Mouse (Mus musculus) kidney, embryonic 14.5 days (tissue): ENCODE results near the gene Gch1. TPM values are rescaled to one million over a fixed set of nuclear protein-coding genes. Genes with fewer than 3 reads are reported as not detected.

ENCODE experiments used
- ATAC-seq: fragments of 200-750 bp; cut with Nextera tagmentation; 2 replicates; pipeline ENCODE4 v1.8.0; 2017; ENCODE audit warnings: moderate number of reproducible peaks, mild to moderate bottlenecking, moderate TSS enrichment, moderate library complexity; ENCODE audit not compliant: low FRiP score, low TSS enrichment
- H3K27ac ChIP-seq: fragments of 300-500 bp; sonication (generic); 2 replicates; pipeline ENCODE4 v1.5.1; 2014; ENCODE audit warnings: low read depth, mild to moderate bottlenecking, low read length, moderate library complexity, mixed read lengths
- H3K27me3 ChIP-seq: fragments of 300-500 bp; sonication (generic); 2 replicates; pipeline ENCODE4 v1.6.1; 2014; ENCODE audit warnings: mild to moderate bottlenecking, low read length; ENCODE audit not compliant: control insufficient read depth, insufficient read depth
- H3K36me3 ChIP-seq: fragments of 300-500 bp; sonication (generic); 2 replicates; pipeline ENCODE4 v1.6.1; 2014; ENCODE audit warnings: low read length, mixed read lengths; ENCODE audit not compliant: control insufficient read depth, insufficient read depth
- H3K4me1 ChIP-seq: fragments of 300-500 bp; sonication (generic); 2 replicates; pipeline ENCODE4 v1.6.1; 2014; ENCODE audit warnings: low read length, mixed read lengths; ENCODE audit not compliant: control insufficient read depth, insufficient read depth
- H3K4me2 ChIP-seq: fragments of 300-500 bp; sonication (generic); replicated peaks from 2 replicates; pipeline ENCODE4 v1.6.1; 2014; ENCODE audit warnings: low read depth, mild to moderate bottlenecking, low read length
- H3K4me3 ChIP-seq: fragments of 300-500 bp; sonication (generic); 2 replicates; pipeline ENCODE4 v1.5.1; 2014; ENCODE audit warnings: mild to moderate bottlenecking, low read length
- H3K9ac ChIP-seq: fragments of 300-500 bp; sonication (generic); 2 replicates; pipeline ENCODE4 v1.6.1; 2014; ENCODE audit warnings: low read depth, mild to moderate bottlenecking, low read length, moderate library complexity
- H3K9me3 ChIP-seq: fragments of 300-500 bp; sonication (generic); 2 replicates; pipeline ENCODE4 v1.6.1; 2016; ENCODE audit warnings: low read length; ENCODE audit not compliant: control insufficient read depth
- WGBS: fragments of 180-500 bp; shearing (Covaris S2); extraction: QIAGEN DNeasy Blood & Tissue Kit; methylation state at CpG from one replicate; pipeline ENCODE4 v1.1.7; 2014; 5-methylcytosine and 5-hydroxymethylcytosine counted together
- polyA plus RNA-seq: library from polyadenylated mRNA; unstranded; fragments of >200 nt; fragmentation: Nextera tagmentation; extraction: Ambion mirVana; gene quantifications from 2 replicates; pipeline ENCODE4 v1.2.1, GENCODE M21; 2014

Gene Gch1
- polyA plus RNA-seq, 1 experiment from 2014 or later, result 2.2 TPM

- Histone ChIP-seq H3K4me1 (no peaks in the 10 kb centered on the region), H3K27ac (no peak overlapping the region), H3K4me3 (no peak overlapping the region), H3K36me3 (no peaks in the 10 kb centered on the region), H3K9me3 (no peaks in the 10 kb centered on the region), H3K4me2 (no peak overlapping the region), H3K9ac (no peak overlapping the region), H3K27me3 (no peaks in the 10 kb centered on the region)
- no peak for ATAC-seq
- WGBS, result 62% methylated on average over 13 of the region's 13 CpGs
Measured at GRCm38 (mm10) chr14:47177846-47178414, 11.3 kb downstream of the Gch1 start.

GRCm38 (mm10) chr14:47176226-47176625 is 13.0 kb downstream of the Gch1 start:
- H3K4me1 ChIP-seq, result no peaks in the 10 kb centered on the region
- WGBS, result 89% methylated on average over 5 of the region's 5 CpGs
- no peak overlapping the region for H3K9ac ChIP-seq
- no peaks in the 10 kb centered on the region for H3K36me3 ChIP-seq
- ATAC-seq, result no peak
- no peak overlapping the region for H3K4me3 ChIP-seq
- no peak overlapping the region for H3K27ac ChIP-seq
- H3K9me3 ChIP-seq, result no peaks in the 10 kb centered on the region
- H3K27me3 ChIP-seq, result no peaks in the 10 kb centered on the region
- no peak overlapping the region for H3K4me2 ChIP-seq

GRCm38 (mm10) chr14:47175136-47175535 is 14.1 kb downstream of the Gch1 start:
- WGBS, result 82% methylated on average over 5 of the region's 5 CpGs
- no peaks in the 10 kb centered on the region for H3K27me3 ChIP-seq
- no peaks in the 10 kb centered on the region for H3K36me3 ChIP-seq
- H3K9me3 ChIP-seq, result no peaks in the 10 kb centered on the region
- H3K9ac ChIP-seq, result no peak overlapping the region
- no peak overlapping the region for H3K4me2 ChIP-seq
- no peak for ATAC-seq
- no peak overlapping the region for H3K4me3 ChIP-seq
- no peak overlapping the region for H3K27ac ChIP-seq
- no peaks in the 10 kb centered on the region for H3K4me1 ChIP-seq

GRCm38 (mm10) chr14:47172073-47172472 is 17.1 kb downstream of the Gch1 start:
- Histone ChIP-seq H3K9me3 (no peaks in the 10 kb centered on the region), H3K4me1 (no peaks in the 10 kb centered on the region), H3K4me2 (no peak overlapping the region), H3K9ac (no peak overlapping the region), H3K27ac (no peak overlapping the region), H3K27me3 (no peaks in the 10 kb centered on the region), H3K36me3 (no peaks in the 10 kb centered on the region), H3K4me3 (no peak overlapping the region)
- ATAC-seq, result no peak
- WGBS, result 56% methylated on average over 5 of the region's 5 CpGs

GRCm38 (mm10) chr14:47170499-47171109 is 18.6 kb downstream of the Gch1 start:
- 64% methylated on average over 3 of the region's 3 CpGs for WGBS
- H3K9me3 ChIP-seq, result no peaks in the 10 kb centered on the region
- no peak for ATAC-seq
- H3K36me3 ChIP-seq, result no peaks in the 10 kb centered on the region
- no peaks in the 10 kb centered on the region for H3K27me3 ChIP-seq
- H3K4me1 ChIP-seq, result no peaks in the 10 kb centered on the region
- H3K4me3 ChIP-seq, result no peak overlapping the region
- no peak overlapping the region for H3K27ac ChIP-seq
- H3K9ac ChIP-seq, result no peak overlapping the region
- no peak overlapping the region for H3K4me2 ChIP-seq

GRCm38 (mm10) chr14:47169677-47170410 is 19.4 kb downstream of the Gch1 start:
- no peak for ATAC-seq
- WGBS, result 73% methylated on average over 9 of the region's 9 CpGs

GRCm38 (mm10) chr14:47165741-47166140 is 23.5 kb downstream of the Gch1 start:
- no peak for ATAC-seq
- no peak overlapping the region for H3K27ac ChIP-seq
- H3K4me2 ChIP-seq, result no peak overlapping the region
- no peak overlapping the region for H3K4me3 ChIP-seq
- H3K27me3 ChIP-seq, result no peaks in the 10 kb centered on the region
- H3K36me3 ChIP-seq, result no peaks in the 10 kb centered on the region
- H3K4me1 ChIP-seq, result no peaks in the 10 kb centered on the region
- H3K9me3 ChIP-seq, result no peaks in the 10 kb centered on the region
- H3K9ac ChIP-seq, result no peak overlapping the region
- WGBS, result 89% methylated on average over 5 of the region's 5 CpGs

More at GRCm38 (mm10) chr14:47169677-47170410, 19.4 kb downstream of the Gch1 start:
- Histone ChIP-seq H3K9ac (no peak overlapping the region), H3K4me2 (no peak overlapping the region), H3K4me1 (no peaks in the 10 kb centered on the region), H3K9me3 (no peaks in the 10 kb centered on the region), H3K36me3 (no peaks in the 10 kb centered on the region), H3K27ac (no peak overlapping the region), H3K27me3 (no peaks in the 10 kb centered on the region), H3K4me3 (no peak overlapping the region)

- no peak for ATAC-seq
- Histone ChIP-seq H3K27ac (no peak overlapping the region), H3K4me1 (no peaks in the 10 kb centered on the region), H3K27me3 (no peaks in the 10 kb centered on the region), H3K4me3 (no peak overlapping the region), H3K36me3 (no peaks in the 10 kb centered on the region), H3K9me3 (no peaks in the 10 kb centered on the region), H3K9ac (no peak overlapping the region), H3K4me2 (no peak overlapping the region)
- 88% methylated on average over 5 of the region's 5 CpGs for WGBS
Measured at GRCm38 (mm10) chr14:47165117-47165516, 24.1 kb downstream of the Gch1 start.

- ATAC-seq, result no peak
- Histone ChIP-seq H3K4me2 (no peak overlapping the region), H3K36me3 (no peaks in the 10 kb centered on the region), H3K4me3 (no peak overlapping the region), H3K9ac (no peak overlapping the region), H3K9me3 (no peaks in the 10 kb centered on the region), H3K27ac (no peak overlapping the region), H3K4me1 (no peaks in the 10 kb centered on the region), H3K27me3 (no peaks in the 10 kb centered on the region)
- WGBS, result 88% methylated on average over 3 of the region's 5 CpGs
Measured at GRCm38 (mm10) chr14:47161921-47162427, 27.2 kb downstream of the Gch1 start.
